11 mouse cellular contexts compared by ENCODE assay signal in the genomic region with DNA sequence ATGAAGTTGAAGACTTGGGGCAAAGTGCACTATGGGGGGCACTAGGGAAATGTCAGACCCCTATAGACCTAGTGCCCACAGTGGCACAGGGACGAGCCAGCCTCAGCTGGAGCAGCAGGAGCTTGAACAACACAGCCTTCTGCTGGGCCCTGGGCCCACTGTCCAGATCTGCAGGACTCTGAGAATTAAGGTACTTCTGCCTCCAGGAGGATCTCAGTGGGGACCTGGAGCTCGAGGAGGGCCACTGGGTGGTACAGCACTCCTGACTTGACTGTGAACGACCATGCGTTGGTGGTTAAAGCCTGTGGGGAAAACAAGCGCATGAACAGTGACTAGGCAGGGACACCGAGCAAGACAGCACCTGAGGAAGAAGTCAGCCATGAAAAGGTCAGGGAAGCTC. TPM values are rescaled to one million over a fixed set of nuclear protein-coding genes. Genes with fewer than 3 reads are reported as not detected.
DNase-seq lines count a peak whose midpoint lies in the region; ATAC-seq and TF ChIP-seq lines count a peak whose summit lies in the region.
"Had no signal": no experiment of that assay in that cellular context is flagged by ENCODE, and none has a peak within 500 bp of the region (broad histone marks: within the 10 kb centered on the region; RNA-seq: fewer than 3 reads in every experiment).

No protein-coding gene starts in this region.

- H3K4me2 ChIP-seq in embryonic facial prominence, embryonic 15.5 days (replicated peaks), result no peak overlapping the region
- H3K4me2 ChIP-seq in limb, embryonic 14.5 days (replicated peaks; ENCODE audit: low read depth, low read length, severe bottlenecking), result no peak overlapping the region
- no peak overlapping the region for H3K4me2 ChIP-seq in forebrain, embryonic 14.5 days (ENCODE audit: low read length)

- TF ChIP-seq CTCF in heart, adult 2 months (IDR thresholded peaks at IDR 0.05), result no peak
- TF ChIP-seq CTCF in left cerebral cortex, adult 2 months (IDR thresholded peaks at IDR 0.05), result no peak

- H3K27me3 ChIP-seq in heart, adult 2 months (ENCODE audit: control insufficient read depth, insufficient read depth, low read length), result no peaks in the 10 kb centered on the region
- H3K27me3 ChIP-seq in embryonic facial prominence, embryonic 15.5 days, result no peaks in the 10 kb centered on the region
- H3K27me3 ChIP-seq in limb, embryonic 14.5 days (ENCODE audit: control insufficient read depth, insufficient read depth, low read length), result no peaks in the 10 kb centered on the region
- H3K27me3 ChIP-seq in forebrain, embryonic 14.5 days (replicated peaks; ENCODE audit: control insufficient read depth, insufficient read depth, low read length), result no peaks in the 10 kb centered on the region

- peaks cover 17% of the 10 kb centered on the region; the same call in 1 of the 2 replicates for H3K36me3 ChIP-seq in heart, adult 2 months (ENCODE audit: control insufficient read depth, insufficient read depth, low read length)
- H3K36me3 ChIP-seq in embryonic facial prominence, embryonic 15.5 days, result peaks cover 92% of the 10 kb centered on the region
- H3K36me3 ChIP-seq in limb, embryonic 14.5 days (ENCODE audit: control insufficient read depth, insufficient read depth, low read length), result peaks cover 97% of the 10 kb centered on the region
- H3K36me3 ChIP-seq in forebrain, embryonic 14.5 days (ENCODE audit: control insufficient read depth, insufficient read depth, low read length), result peaks cover 96% of the 10 kb centered on the region

- WGBS in heart, adult 2 months, result 69% methylated on average over 6 of the region's 6 CpGs
- 85% methylated on average over 6 of the region's 6 CpGs for WGBS in embryonic facial prominence, embryonic 15.5 days
- 90% methylated on average over 6 of the region's 6 CpGs for WGBS in limb, embryonic 14.5 days
- 90% methylated on average over 6 of the region's 6 CpGs for WGBS in forebrain, embryonic 14.5 days

- intact Hi-C loops in heart, adult 2 months (cut with DNase I), result no loop called here
- intact Hi-C loops in heart, postnatal 25 days (cut with DNase I), result loop anchor here (2.0 to 5.0 kb wide), 2 partner anchors 15 to 154 kb away; a partner anchor contains a TSS
- intact Hi-C loops in left cerebral cortex, adult 2 months (cut with DNase I), result loop anchor here (5.0 kb wide), 1 partner anchor 154 kb away; a partner anchor contains a TSS

- DNase-seq in heart, adult 2 months, result no peak
- DNase-seq in heart, postnatal 25 days (ENCODE audit: low spot score), result no peak
- no peak for DNase-seq in left cerebral cortex, adult 2 months (ENCODE audit: extremely low spot score in 1 of 2, low spot score in 2 of 2)
- DNase-seq in left cerebral cortex, adult 11 months (ENCODE audit: low spot score), result no peak
- DNase-seq in limb, embryonic 14.5 days (ENCODE audit: low spot score), result no peak
- DNase-seq in forebrain, embryonic 14.5 days (ENCODE audit: low spot score), result no peak
- DNase-seq: embryo, embryonic 11 days had no signal

- H3K4me1 ChIP-seq in heart, adult 2 months (ENCODE audit: control insufficient read depth, insufficient read depth, low read length), result peaks cover 44% of the 10 kb centered on the region
- peaks cover 7% of the 10 kb centered on the region for H3K4me1 ChIP-seq in embryonic facial prominence, embryonic 15.5 days
- no peaks in the 10 kb centered on the region for H3K4me1 ChIP-seq in limb, embryonic 14.5 days (ENCODE audit: control insufficient read depth, insufficient read depth, low read length)
- H3K4me1 ChIP-seq in forebrain, embryonic 14.5 days (ENCODE audit: control insufficient read depth, insufficient read depth, low read length), result no peaks in the 10 kb centered on the region

- TF ChIP-seq EP300 in heart, adult 2 months (IDR thresholded peaks at IDR 0.05; ENCODE audit: insufficient read depth, low read depth, low read length), result no peak

- no peak overlapping the region for H3K4me3 ChIP-seq in heart, adult 2 months
- H3K4me3 ChIP-seq in left cerebral cortex, adult 2 months, result no peak overlapping the region
- no peak overlapping the region for H3K4me3 ChIP-seq in embryonic facial prominence, embryonic 15.5 days (replicated peaks)
- H3K4me3 ChIP-seq in limb, embryonic 14.5 days (replicated peaks; ENCODE audit: low read length), result no peak overlapping the region
- no peak overlapping the region for H3K4me3 ChIP-seq in forebrain, embryonic 14.5 days (ENCODE audit: low read depth, low read length)

- no peak for TF ChIP-seq POLR2A in heart, adult 2 months (IDR thresholded peaks at IDR 0.05; ENCODE audit: insufficient read depth, low read depth, low read length)
- no peak for TF ChIP-seq POLR2A in limb, embryonic 14.5 days (IDR thresholded peaks at IDR 0.05; ENCODE audit: borderline replicate concordance, extremely low read depth, insufficient read depth, insufficient read length)

- H3K9ac ChIP-seq in heart, adult 2 months (ENCODE audit: low read depth, low read length), result no peak overlapping the region
- no peak overlapping the region for H3K9ac ChIP-seq in embryonic facial prominence, embryonic 15.5 days
- no peak overlapping the region for H3K9ac ChIP-seq in limb, embryonic 14.5 days (ENCODE audit: low read depth, low read length, severe bottlenecking)
- H3K9ac ChIP-seq in forebrain, embryonic 14.5 days (ENCODE audit: low read length), result no peak overlapping the region

- H3K79me2 ChIP-seq in heart, adult 2 months (replicated peaks; ENCODE audit: control insufficient read depth, insufficient read depth, low read length), result no peaks in the 10 kb centered on the region

- ATAC-seq in embryonic facial prominence, embryonic 15.5 days (ENCODE audit: insufficient number of reproducible peaks, low FRiP score, low TSS enrichment, low read depth), result no peak
- no peak for ATAC-seq in limb, embryonic 14.5 days (ENCODE audit: low FRiP score, low read depth)
- no peak for ATAC-seq in granulocyte monocyte progenitor cell, adult 5-6 weeks (replicated peaks; ENCODE audit: poor library complexity, severe bottlenecking)
- no peak for ATAC-seq in forebrain, embryonic 14.5 days
- ATAC-seq: CD4-positive, CD25-positive, alpha-beta regulatory T cell, adult 4 months had no signal

- H3K9me3 ChIP-seq in embryonic facial prominence, embryonic 15.5 days (replicated peaks), result no peaks in the 10 kb centered on the region
- H3K9me3 ChIP-seq in limb, embryonic 14.5 days (ENCODE audit: control insufficient read depth, low read length), result no peaks in the 10 kb centered on the region
- H3K9me3 ChIP-seq in forebrain, embryonic 14.5 days (replicated peaks; ENCODE audit: control insufficient read depth, low read length), result no peaks in the 10 kb centered on the region

- H3K27ac ChIP-seq in heart, adult 2 months, result peak overlapping the region; percentile 86
- peak overlapping the region; percentile 73 for H3K27ac ChIP-seq in left cerebral cortex, adult 2 months
- H3K27ac ChIP-seq in embryonic facial prominence, embryonic 15.5 days (replicated peaks), result peak overlapping the region; percentile 72
- H3K27ac ChIP-seq in limb, embryonic 14.5 days (replicated peaks; ENCODE audit: low read depth, low read length), result peak overlapping the region; percentile 38; the same call in 1 of the 2 replicates
- no peak overlapping the region; the same call in 1 of the 2 replicates for H3K27ac ChIP-seq in forebrain, embryonic 14.5 days (ENCODE audit: low read depth, low read length)

RNA-seq across cellular contexts. Expression of a gene that starts 22.4 kb away (rescaled TPM):
- total RNA-seq in heart, adult 2 months (2021), result not detected
- 0.20 TPM in 1 of 2 replicates, not detected in the other for polyA plus RNA-seq in heart, adult 2 months (2012; rRNA removed)
- total RNA-seq in heart, postnatal 25 days (2021), result not detected
- total RNA-seq in left cerebral cortex, adult 2 months (2021), result 1 to 10 TPM; 1.3 to 1.8 TPM
- polyA plus RNA-seq in embryonic facial prominence, embryonic 15.5 days (2015; fragmentation: Nextera tagmentation; extraction: Ambion mirVana), result 0.14 and 0.27 TPM in 2 replicates
- 0.19 and 0.24 TPM in 2 replicates for polyA plus RNA-seq in limb, embryonic 14.5 days (2012; rRNA removed)
- polyA plus RNA-seq in limb, embryonic 14.5 days (2014; fragmentation: Nextera tagmentation; extraction: Ambion mirVana), result 0.12 and 0.32 TPM in 2 replicates
- not detected in 2 replicates for total RNA-seq in granulocyte monocyte progenitor cell, adult 5-6 weeks (2014; fragmentation: Nextera tagmentation)
- not detected in 2 replicates for total RNA-seq in granulocyte monocyte progenitor cell, adult 5-6 weeks (2017)
- 0.11 and 0.52 TPM in 2 replicates for polyA plus RNA-seq in forebrain, embryonic 14.5 days (2014; fragmentation: Nextera tagmentation; extraction: Ambion mirVana)
- polyA plus RNA-seq: lung, adult 2 months had no signal

RNA-seq across cellular contexts. Expression of a gene that starts 23.2 kb away (rescaled TPM):
- 10 to 100 TPM; 18.9 to 23.4 TPM for total RNA-seq in heart, adult 2 months (2021)
- 39.5 and 39.7 TPM in 2 replicates for polyA plus RNA-seq in heart, adult 2 months (2012; rRNA removed)
- 10 to 100 TPM; 20.2 to 20.7 TPM for total RNA-seq in heart, postnatal 25 days (2021)
- total RNA-seq in left cerebral cortex, adult 2 months (2021), result 100 to 1,000 TPM; 111 to 119 TPM
- 57.5 and 64.2 TPM in 2 replicates for polyA plus RNA-seq in embryonic facial prominence, embryonic 15.5 days (2015; fragmentation: Nextera tagmentation; extraction: Ambion mirVana)
- polyA plus RNA-seq in limb, embryonic 14.5 days (2012; rRNA removed), result 143 and 154 TPM in 2 replicates
- polyA plus RNA-seq in limb, embryonic 14.5 days (2014; fragmentation: Nextera tagmentation; extraction: Ambion mirVana), result 47.0 and 54.3 TPM in 2 replicates
- 13.5 and 17.6 TPM in 2 replicates for total RNA-seq in granulocyte monocyte progenitor cell, adult 5-6 weeks (2014; fragmentation: Nextera tagmentation)
- 7.2 and 10.7 TPM in 2 replicates for total RNA-seq in granulocyte monocyte progenitor cell, adult 5-6 weeks (2017)
- 57.2 and 81.8 TPM in 2 replicates for polyA plus RNA-seq in forebrain, embryonic 14.5 days (2014; fragmentation: Nextera tagmentation; extraction: Ambion mirVana)

RNA-seq across cellular contexts. Expression of a gene that starts 52.2 kb away (rescaled TPM):
- total RNA-seq in heart, adult 2 months (2021), result 10 to 100 TPM; 14.6 to 18.1 TPM
- 18.6 and 29.3 TPM in 2 replicates for polyA plus RNA-seq in heart, adult 2 months (2012; rRNA removed)
- total RNA-seq in heart, postnatal 25 days (2021), result 10 to 100 TPM; 20.1 to 21.1 TPM
- 10 to 100 TPM in 1 of 2 experiments, 1 to 10 TPM in 1; 10.0 to 11.4 TPM for total RNA-seq in left cerebral cortex, adult 2 months (2021)
- polyA plus RNA-seq in embryonic facial prominence, embryonic 15.5 days (2015; fragmentation: Nextera tagmentation; extraction: Ambion mirVana), result 28.3 and 28.9 TPM in 2 replicates
- polyA plus RNA-seq in limb, embryonic 14.5 days (2012; rRNA removed), result 55.0 and 65.4 TPM in 2 replicates
- polyA plus RNA-seq in limb, embryonic 14.5 days (2014; fragmentation: Nextera tagmentation; extraction: Ambion mirVana), result 19.8 and 26.8 TPM in 2 replicates
- 18.0 and 22.5 TPM in 2 replicates for total RNA-seq in granulocyte monocyte progenitor cell, adult 5-6 weeks (2014; fragmentation: Nextera tagmentation)
- 20.7 and 23.8 TPM in 2 replicates for total RNA-seq in granulocyte monocyte progenitor cell, adult 5-6 weeks (2017)
- polyA plus RNA-seq in forebrain, embryonic 14.5 days (2014; fragmentation: Nextera tagmentation; extraction: Ambion mirVana), result 3.9 and 5.6 TPM in 2 replicates

Comparison
In these comparisons a context has a peak if more than half of its experiments do, and no peak if none do; other contexts are left out.
1. RNA of a gene that starts 23.2 kb away (total RNA-seq): 111 to 119 TPM in left cerebral cortex, adult 2 months; 18.9 to 23.4 TPM in heart, adult 2 months, 20.2 to 20.7 TPM in heart, postnatal 25 days and 7.2 to 17.6 TPM in granulocyte monocyte progenitor cell, adult 5-6 weeks; every median in the first group is over 4 times any median in the second.